ENCODE assay signal across 8 mouse cellular contexts in the genomic region with DNA sequence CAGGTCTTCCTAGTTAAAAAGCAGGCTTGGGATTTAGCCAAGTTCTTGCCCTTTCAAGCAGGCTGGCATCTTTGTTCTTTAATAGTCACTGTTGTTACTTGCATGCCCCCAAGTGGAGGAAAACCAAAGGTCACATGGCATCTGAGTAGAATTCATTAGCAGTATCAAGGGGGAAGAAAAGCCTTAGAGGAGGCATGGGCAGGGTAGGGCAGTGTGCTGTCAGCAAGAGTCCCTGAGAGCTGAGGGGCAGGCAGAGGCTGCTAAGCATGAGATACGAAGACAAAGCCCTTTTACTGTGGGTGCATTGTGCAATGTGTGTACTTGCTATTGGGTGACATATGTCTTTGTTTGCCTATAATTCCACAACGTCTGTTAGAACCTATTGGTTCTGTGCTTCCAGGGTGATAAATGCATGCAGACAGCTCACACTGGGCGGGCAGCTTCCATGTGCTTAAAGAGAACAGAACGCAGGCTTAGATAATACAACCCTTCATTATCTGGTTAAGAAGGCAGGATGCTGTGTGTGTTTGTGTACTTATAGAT.
A peak's percentile ranks its signal among the peaks of the same experiment; 100 is the strongest.
DNase-seq lines count a peak whose midpoint lies in the region; ATAC-seq and TF ChIP-seq lines count a peak whose summit lies in the region.

No protein-coding gene starts in this region.

- H3K9me3 ChIP-seq in heart, postnatal 0 days (replicated peaks; ENCODE audit: control insufficient read depth, low read length): no peaks in the 10 kb centered on the region
- no peaks in the 10 kb centered on the region for H3K9me3 ChIP-seq in midbrain, embryonic 14.5 days (ENCODE audit: control insufficient read depth, low read length)

- peak; percentile 64 for TF ChIP-seq CTCF in heart, postnatal 0 days (IDR thresholded peaks at IDR 0.05; ENCODE audit: low read depth)

- no peak overlapping the region for H3K9ac ChIP-seq in heart, postnatal 0 days (replicated peaks; ENCODE audit: low read depth, low read length)
- H3K9ac ChIP-seq in midbrain, embryonic 14.5 days (replicated peaks; ENCODE audit: low read length): no peak overlapping the region; the same call in 1 of the 2 replicates

- peak; percentile 3 to 10 for DNase-seq in left cerebral cortex, postnatal 10 days (ENCODE audit: extremely low spot score in 1 of 2, low spot score in 2 of 2)
- no peak for DNase-seq in left cerebral cortex, adult 8-10 months (ENCODE audit: low spot score in 2 of 2)
- DNase-seq in cerebellum, postnatal 10 days: peak; percentile 67 to 80
- DNase-seq in heart, postnatal 0 days (ENCODE audit: low spot score): peak; percentile 69
- peak; percentile 10 for DNase-seq in layer of hippocampus, adult 11-12 months (ENCODE audit: low spot score)
- peak; percentile 84 for DNase-seq in midbrain, embryonic 14.5 days
- no peak for DNase-seq in thymus, adult 18-20 months

- WGBS in heart, postnatal 0 days: 27% methylated on average over 4 of the region's 4 CpGs
- 1% methylated on average over 4 of the region's 4 CpGs for WGBS in midbrain, embryonic 14.5 days

- TF ChIP-seq EP300 in heart, postnatal 0 days (IDR thresholded peaks at IDR 0.05; ENCODE audit: low read depth): no peak

- H3K36me3 ChIP-seq in heart, postnatal 0 days (replicated peaks; ENCODE audit: control insufficient read depth, insufficient read depth, low read length): no peaks in the 10 kb centered on the region
- H3K36me3 ChIP-seq in midbrain, embryonic 14.5 days (ENCODE audit: control insufficient read depth, insufficient read depth, low read length): no peaks in the 10 kb centered on the region

- H3K4me1 ChIP-seq in heart, postnatal 0 days (ENCODE audit: control insufficient read depth, insufficient read depth): no peaks in the 10 kb centered on the region
- H3K4me1 ChIP-seq in midbrain, embryonic 14.5 days (ENCODE audit: control insufficient read depth, insufficient read depth, low read length): peaks cover 6% of the 10 kb centered on the region

- no peak overlapping the region for H3K27ac ChIP-seq in heart, postnatal 0 days (ENCODE audit: low read depth)
- H3K27ac ChIP-seq in midbrain, embryonic 14.5 days (replicated peaks; ENCODE audit: low read depth, low read length): peak overlapping the region; percentile 61; the same call in 1 of the 2 replicates

- H3K27me3 ChIP-seq in heart, postnatal 0 days (ENCODE audit: control insufficient read depth, insufficient read depth, low read length): no peaks in the 10 kb centered on the region
- H3K27me3 ChIP-seq in midbrain, embryonic 14.5 days (ENCODE audit: control insufficient read depth, insufficient read depth, low read length): no peaks in the 10 kb centered on the region

- no peak overlapping the region for H3K4me2 ChIP-seq in heart, postnatal 0 days (ENCODE audit: low read depth, low read length)
- no peak overlapping the region; the same call in 1 of the 2 replicates for H3K4me2 ChIP-seq in midbrain, embryonic 14.5 days (ENCODE audit: low read length)

- no peak overlapping the region for H3K4me3 ChIP-seq in heart, postnatal 0 days (ENCODE audit: low read depth, low read length)
- H3K4me3 ChIP-seq in midbrain, embryonic 14.5 days (replicated peaks; ENCODE audit: low read depth, low read length): no peak overlapping the region

- intact Hi-C loops in left cerebral cortex, postnatal 10 days (cut with DNase I): no loop called here

- 0 out of 2 replicates have a peak, but pooled peaks have one; percentile 57 for ATAC-seq in heart, postnatal 0 days (ENCODE audit: insufficient read depth, low read depth)
- peak; percentile 94 for ATAC-seq in midbrain, embryonic 14.5 days (ENCODE audit: low FRiP score, low TSS enrichment)
- no peak for ATAC-seq in monocyte, adult 5-6 weeks (replicated peaks; ENCODE audit: insufficient number of reproducible peaks, low FRiP score, low TSS enrichment, poor library complexity, severe bottlenecking)

Comparison
In these comparisons a context has a peak if more than half of its experiments do, and no peak if none do; other contexts are left out.
1. DNase-seq: peak in left cerebral cortex, postnatal 10 days (2 of 2), cerebellum, postnatal 10 days (2 of 2), heart, postnatal 0 days (single experiment), layer of hippocampus, adult 11-12 months (single experiment) and midbrain, embryonic 14.5 days (single experiment); none in left cerebral cortex, adult 8-10 months (0 of 2) and thymus, adult 18-20 months (0 of 2).